Mouse (Mus musculus): ENCODE measurements at regions not wholly inside any gene's neighbourhood (a gene's known extent, or its start where the extent isn't known, plus 50 kb on each side); places are given as distances from the start of the nearest gene placed in this dataset.

DNA sequence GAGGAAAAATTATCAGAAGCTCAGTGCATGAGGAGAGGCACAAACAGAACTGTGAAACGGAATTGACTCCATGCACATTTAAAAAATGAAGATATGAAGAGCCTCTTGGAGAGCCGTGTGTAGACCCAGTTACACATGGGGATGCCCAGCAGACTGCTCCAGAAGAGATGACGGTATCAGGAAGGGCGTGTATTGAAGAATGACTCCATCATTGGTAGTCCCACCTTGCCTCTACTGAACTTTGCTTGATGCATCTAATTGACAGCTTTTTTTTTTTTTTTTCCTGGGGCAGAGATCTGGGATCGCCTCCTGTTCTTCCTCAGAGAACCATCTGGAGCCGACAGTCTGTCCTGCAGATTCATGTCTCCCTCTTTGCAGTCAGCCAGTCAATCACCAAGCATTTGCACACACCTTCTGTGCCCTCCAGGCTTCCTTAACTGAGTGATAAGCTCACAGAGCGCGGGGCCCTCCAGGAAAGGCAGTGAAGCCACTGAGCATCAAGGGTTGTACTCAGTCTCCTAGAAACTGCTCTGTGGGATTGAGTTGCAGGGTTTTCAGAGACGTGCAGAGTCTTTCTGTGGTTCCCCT, 57.6 kb upstream of the D1Pas1 start:
- peak; percentile 8 to 20 for DNase-seq

DNA sequence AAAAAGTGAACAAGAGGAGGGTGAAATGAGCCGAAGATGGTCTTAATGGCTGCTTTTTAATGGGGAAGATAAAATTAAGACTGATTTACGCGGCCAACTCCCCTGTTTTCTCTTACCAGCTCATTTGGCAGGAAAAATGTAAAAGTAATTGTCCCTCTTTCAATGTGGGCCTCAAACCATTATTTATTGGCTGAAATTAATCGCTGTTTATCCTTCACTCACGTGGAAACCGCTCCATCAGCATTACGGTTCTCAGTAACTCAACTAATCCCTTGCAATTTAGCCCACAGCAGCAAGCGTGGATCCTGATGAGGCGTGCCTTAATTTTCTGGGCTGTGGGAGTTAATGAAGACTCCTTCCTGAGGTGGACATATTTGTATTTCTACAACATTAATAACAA, 58.1 kb upstream of the D1Pas1 start:
- DNase-seq, result no peak

DNA sequence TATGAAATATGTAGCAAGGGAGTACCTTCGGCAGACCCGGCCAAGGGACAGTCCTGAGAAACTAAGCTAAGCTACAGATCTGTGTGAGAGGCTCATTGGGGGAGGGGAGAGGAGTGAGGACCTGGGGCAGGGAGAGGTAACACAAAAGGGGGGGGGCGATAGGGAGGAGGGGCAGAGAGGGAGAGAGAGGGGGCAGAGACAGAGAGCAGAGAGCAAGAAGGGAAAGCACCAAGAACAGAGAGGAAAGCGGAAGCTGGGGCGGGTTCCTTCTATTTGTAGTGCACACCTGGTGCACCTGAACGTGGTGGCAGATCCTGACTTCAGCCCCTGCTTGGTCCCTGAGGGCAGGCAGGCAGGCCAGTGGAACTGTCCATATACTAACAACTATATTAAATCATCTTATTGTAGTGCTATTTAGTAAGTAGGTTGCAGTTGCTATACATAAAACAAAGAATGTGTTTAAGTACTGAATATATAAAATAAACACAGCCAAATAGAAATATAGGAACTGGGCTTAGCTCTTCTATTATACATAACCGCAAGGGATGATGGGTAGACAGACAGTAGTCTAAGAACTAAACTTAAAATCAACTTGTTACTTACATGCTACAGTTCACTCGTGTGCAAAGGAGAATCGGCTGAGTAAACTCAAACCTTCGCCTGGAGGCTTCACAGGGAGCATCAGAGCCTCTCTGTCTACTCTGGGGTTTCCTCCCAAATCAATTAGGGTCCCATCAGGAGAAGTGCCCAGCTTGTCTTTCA, 59.6 kb upstream of the D1Pas1 start:
- no peak for DNase-seq

DNA sequence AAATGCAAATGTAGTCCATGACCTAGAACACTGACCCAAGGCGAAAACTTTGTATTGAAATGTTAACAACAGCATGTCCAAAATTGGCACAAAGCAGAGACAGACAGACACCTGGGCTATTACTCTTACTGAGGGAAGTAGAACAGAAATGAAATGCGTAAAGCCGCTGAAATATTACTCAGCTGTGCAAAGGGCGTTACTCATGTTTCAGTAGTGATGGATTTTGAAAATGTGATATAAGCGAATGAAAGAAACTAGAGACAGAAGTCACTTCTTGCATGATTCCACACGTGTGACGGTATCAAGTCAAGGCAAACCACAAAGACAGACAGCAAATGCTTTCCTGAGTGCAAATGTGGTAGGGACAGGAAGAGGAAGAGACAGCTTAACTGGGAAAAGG, 61.3 kb upstream of the D1Pas1 start:
- no peak for DNase-seq

DNA sequence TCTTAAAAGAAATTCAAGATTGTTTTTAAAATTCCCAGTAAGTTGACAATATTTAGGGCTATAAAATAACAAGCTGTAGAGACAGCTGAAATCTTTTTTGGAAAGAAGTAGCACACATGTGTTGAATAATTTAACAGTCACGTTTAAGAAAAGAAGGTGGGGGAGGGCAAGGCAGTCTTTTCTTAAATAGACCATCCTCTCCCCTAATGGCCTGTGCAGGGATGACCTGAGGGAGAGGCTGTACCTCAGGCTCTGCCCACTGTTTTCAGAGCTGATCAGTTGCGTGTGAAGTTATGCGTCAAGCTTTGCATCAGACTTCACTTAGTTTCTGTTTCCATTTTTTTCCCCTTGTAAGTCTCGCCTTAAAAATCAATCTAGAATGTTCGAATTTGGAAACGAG, 65.7 kb upstream of the D1Pas1 start:
- DNase-seq, result no peak

DNA sequence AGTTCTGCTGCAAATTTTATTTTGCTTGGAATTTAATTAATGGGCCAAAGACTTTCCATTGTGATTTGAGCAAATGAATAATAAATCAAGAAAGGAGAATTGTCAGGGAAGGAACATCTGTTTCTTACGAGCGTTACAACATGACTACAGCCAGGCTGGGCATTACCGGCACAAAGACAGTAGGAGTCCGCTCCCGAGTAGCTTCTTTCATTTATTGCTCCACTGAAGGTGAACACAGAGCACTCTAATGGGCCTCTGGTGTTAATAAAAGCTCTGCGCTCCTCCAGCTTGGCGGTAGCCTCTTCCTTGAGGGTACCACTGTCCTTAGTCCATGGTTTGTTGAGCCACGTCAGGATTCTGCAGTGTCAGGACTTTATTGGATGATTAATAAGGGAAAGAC, 69.0 kb upstream of the D1Pas1 start:
- no peak for DNase-seq

DNA sequence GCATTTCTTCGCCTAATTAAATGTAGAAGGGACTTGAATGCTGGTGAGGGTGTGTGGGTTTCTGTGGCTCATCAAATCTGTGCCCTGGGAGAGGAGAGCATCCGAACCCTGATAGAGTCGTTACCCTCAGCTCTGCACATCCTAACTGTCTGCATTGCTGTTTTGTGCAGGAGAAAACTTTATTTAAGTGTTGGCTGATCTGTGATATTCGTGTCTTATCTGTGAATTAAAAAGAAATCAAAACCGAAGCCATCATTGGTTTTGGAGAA, 77.7 kb upstream of the D1Pas1 start:
- DNase-seq, result no peak

DNA sequence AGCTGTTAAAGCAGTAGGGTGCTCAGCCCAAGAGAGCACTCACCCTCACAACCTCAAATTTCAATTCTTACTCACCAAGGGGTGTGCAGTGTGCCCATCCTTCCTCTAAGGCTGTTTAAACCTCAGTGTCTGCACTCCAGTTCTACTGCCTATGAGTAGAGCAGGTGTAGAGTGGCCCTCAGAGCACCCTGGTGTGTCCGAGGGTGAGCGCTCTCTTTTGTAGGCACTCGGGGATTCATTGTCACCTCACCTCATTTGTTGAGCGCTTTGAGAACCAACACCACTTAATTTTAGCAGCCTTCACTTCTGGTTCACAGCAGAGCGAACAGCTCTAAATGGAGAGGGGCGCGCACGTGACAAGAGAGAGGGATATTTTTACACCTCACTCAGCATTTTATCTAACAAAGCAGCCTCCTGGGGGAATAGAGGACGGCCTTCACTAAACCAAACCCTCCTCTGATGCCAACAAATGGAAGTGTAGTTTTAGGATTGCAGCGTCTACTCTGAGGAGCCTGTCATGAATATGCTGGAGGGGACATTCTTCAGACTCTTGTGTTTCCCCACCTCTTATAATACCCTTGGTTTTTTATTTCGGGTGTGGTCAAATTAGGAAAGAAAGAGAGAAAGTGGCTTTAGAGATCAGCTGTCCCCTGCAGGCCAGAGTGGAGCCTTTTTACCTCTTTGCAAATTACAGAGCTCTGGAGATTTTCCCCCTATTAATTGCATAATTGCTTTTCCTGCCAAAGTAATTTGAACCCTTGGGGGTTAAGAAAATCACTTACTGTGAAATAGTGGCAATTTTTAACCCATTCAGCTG, 78.2 kb upstream of the D1Pas1 start:
- DNase-seq, result no peak

DNA sequence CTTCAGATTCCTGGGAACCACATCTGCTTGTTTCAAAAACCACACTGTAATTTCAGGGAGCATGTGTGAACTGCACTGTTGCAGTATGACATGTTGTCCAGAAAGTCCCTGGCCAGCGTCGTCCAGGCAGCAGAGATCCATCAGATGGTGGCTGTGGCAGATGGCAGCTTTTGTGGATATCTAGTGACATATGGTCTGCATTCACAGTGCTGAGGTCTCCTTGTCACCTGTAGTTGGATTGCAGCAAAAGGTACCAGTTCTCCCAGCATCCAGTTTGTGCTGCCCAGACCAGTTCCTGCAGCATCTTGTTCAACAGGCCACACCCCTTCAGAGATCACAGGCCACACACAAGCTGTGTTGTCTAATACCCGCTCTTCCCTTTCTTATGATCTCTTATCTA, 80.1 kb upstream of the D1Pas1 start:
- no peak for DNase-seq

DNA sequence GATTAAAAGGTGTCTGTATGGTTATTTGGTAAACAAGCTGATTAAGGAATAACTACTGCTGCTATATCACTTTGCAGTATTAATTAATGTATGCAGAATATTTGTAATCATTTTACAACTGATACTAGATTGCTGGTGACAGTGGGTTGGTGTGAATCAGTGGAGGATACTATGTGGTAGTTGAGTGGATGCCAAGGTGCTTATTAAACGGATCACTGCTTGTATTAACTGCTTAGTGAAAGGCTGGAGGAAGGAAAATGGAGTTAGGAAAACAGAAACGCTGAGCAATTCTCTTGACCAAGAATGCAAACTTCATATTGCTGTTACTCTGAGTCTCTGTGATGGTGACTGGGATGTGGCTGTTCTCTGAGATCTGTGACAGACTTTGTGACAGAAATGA, 86.8 kb upstream of the D1Pas1 start:
- no peak for DNase-seq

DNA sequence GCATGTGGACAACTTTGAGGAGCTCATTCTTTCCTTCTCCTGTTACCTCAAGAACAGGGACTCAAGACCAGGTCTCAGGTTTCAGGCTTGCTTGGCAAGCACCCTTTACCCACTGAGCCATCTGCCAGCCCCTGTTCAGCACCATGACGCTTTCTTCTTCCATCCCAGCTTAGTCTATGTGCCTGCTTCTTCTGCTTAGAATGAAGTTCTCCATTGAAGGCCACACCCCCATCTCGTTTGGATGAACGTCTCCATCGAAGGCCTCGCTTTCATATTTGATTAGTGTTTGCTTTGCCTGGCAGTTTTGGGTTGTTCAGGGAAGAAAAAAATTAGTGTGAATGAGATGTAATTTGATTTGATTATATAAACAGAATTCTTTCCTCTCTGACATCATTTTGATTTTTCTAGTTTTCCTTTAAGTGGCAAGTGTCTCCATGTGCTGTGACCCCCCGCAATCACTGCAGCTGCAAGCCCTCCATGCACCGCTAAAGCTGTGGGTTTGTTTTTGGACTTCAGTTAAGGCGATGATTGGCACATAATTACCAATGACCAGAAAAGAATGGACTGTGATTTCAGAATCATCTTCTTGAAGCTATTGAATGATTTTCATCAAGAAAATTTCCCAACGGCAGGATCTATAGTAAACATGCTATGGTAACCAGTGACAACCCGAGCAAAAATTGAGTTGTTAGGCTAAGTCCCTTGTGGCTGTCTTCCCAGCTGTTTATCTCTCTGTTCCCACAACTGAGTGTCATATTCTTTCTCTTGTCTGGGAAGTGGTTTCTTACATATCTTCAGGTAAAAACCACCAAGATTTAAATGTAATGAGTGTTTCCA, 106.4 kb upstream of the D1Pas1 start:
- no peak for DNase-seq

DNA sequence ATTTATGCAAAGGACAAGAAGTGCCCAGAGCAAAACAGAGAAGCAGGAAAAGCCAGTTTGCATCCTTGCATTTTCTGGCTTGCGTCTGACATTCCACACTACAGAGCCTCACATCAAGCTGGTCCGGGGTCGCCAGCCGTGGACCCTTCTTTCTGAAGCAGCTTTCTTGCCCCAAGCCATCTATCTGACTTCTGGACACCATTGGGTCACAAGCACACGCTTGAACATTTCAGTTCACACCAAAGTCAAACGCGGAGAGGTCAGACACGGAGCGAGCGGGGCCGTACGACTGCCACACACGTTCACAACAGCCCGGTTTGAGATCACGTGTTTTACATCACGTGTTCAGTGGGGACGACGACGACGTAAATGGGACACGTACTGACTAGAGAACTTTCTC, 108.9 kb upstream of the D1Pas1 start:
- DNase-seq, result no peak

DNA sequence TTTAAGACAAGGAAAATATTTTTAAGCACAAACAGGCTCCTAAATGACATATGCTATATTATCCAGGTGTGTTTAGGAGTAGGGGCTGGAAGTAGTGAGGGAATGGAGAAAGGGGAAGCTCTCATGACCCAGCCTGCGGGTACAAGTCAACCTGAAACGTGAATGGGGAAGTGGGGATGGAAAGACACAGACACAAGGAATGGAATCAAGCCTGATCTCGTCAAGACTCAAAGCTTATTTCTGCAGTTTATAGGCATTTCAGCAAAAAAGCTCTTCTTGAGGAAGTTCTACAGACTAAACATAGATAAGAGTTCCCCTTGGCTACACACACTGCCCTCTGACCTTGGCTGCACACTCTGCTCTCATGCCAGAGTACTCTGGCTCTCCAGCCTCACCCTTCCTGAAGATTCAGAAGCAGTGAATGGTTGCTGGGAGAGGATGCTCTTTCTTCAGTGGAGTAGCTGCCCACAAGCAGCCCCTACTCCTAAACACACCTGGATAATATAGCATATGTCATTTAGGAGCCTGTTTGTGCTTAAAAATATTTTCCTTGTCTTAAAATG, 106.4 kb upstream of the Rrp15 start:
- no peak for DNase-seq

DNA sequence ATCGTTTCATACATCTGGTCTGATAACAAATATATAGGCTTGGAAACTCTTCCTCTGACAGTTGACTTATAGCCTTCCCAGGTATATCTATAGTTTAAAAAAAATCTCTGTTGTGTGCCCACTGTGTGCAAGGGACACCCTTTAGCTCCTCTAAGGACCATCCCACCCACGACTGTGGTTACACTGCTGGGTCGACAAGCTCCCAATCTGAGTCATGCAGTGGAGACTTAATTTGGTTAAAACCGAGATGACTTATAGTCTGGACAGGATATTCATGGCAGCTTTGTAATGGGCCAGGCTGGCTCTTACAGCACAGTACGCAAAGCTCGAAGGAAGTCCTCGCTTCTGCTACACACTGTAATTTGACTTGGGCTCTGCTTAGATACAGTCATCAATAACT, 96.1 kb upstream of the Rrp15 start:
- DNase-seq, result no peak

DNA sequence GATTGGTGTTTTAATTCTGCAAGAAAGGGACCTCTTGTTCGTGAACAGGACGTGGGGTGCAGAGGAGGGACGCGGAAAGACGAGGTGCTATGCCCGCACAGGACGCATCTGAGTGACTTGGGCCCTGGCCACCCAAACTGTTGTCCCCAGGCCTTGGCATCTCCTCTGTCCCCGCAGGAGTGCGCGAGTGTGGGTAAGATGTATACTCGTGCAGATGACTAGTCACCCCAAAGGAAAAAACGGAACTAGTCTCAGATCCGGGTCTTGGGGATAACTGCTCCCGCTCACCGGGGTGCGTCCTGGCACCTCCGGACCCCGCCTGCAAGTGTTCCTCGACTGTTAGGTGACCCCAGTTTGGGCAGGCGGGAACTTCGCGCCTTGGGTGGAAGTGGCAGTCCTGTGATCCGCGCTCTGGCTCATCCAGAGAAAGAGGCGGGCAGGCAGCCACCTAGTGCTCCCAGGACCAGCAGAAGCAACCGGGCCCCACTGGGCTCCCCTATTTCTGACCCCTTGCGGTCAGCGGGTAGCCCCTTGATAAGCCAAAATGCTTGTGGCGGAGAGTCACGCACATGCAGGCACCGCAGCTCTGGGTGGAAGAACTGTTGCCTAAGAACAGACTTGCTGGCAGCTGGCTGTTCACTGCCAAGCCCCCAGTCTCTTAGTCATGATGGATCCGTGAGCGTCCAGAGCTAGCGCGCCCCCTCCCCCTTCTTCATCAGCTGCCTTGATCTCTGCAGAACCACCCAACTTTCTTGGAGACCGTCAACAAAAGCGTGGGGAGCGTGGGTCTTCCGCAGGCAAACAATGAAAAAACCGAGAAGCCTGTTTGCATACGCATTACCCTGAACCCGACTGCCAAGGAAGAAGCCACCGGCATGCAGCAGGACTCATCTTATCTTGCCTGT, 85.0 kb upstream of the Rrp15 start:
- peak in 1 of 2 experiments; percentile 5 for DNase-seq

DNA sequence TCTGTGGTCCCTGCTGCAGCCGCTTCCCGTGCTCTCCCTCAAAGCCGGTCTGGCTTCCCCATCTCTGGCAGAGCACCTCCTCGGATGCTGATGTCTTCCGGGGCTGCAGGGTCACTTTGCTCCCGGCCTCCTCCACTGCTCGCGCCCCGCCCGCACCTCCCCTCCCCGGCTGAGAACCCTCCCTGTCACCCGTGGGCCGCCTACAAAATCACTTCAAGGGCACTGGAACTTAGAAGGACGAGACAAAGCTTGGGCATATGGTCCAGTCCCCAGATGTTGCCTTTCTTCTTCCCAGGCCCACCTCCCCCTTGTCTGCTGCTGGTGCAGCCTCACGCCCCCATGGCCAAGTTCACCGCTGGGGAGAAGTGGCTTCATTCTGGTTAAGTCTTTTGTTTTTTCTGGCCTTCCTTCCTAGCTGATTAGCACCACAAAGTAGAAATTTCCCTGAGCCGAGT, 84.3 kb upstream of the Rrp15 start:
- no peak for DNase-seq

DNA sequence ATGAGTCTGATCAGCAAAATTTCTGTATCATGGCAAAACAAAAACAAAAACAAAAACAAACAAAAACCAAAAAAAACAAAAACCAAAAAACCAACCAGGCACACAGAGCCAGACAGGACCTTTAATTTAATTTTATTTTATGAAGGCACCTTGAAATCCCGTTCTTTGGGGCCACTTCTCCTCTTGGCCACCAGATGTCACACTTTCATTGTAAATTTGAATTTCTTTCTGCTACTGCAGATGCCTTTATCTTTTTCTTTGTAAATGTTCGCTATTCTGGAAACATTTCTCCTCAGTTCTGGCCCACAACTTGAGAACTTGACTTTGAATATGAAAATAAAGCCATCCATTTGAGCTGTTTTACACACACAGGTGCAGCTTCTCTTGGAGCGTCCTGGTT, 78.6 kb upstream of the Rrp15 start:
- DNase-seq, result no peak

DNA sequence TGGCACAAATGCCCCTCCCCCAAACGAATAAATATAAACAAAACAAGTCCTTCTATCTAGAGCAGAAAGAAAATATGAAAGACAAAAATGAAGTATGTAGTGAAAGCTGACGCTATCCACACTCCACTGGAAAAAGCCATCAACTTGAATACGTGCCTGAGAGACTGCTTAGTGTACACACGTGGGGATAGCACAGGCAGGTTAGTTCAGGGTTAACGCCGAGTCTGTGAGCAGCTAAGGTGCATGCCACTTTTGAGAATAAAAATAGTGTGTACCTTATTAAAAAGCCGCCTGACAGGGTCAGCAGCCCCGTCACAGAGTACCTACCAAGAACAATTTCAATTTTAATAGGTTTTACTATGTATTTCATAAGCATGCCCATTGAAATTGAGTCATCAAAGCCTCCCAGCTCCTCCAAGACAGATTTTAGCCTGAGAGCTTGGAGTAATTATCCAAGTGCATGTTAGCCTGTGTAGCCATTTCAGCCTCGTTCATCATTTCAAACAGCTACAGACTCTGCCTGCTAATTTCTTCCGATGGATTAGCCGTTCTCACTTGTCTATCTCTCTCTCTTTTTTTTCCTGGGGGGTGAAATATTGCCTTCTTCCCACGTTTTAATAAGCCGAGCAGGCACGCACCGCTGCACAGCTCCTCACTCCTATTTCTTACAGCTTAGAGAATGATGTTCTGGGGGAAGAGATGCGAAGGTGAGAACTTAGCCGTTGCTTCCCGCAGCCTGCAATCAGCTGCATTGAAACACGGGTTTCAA, 59.2 kb upstream of the Rrp15 start:
- DNase-seq, result no peak

DNA sequence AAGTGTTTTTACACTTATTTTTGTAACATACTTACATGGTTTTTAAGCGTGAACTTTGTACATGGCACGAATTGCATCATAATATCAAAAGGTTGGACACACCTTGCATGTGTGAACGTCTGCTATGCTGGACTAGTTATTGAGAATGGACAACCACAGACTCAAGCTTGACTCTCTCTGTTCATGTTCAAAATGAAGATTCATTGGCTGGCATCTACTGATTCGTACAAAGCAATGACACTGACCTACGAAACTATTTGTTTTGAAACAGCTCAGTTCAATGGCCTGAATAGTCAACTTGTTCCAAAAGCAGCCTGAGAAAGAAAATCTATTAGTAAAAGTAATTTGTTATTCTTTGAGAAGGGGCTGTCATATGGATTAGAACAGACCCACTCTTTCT, 55.3 kb upstream of the Rrp15 start:
- no peak for DNase-seq

All from layer of hippocampus, postnatal 36 days (tissue).